Mouse (Mus musculus): ENCODE measurements around the gene Ppp4c. TPM values are rescaled to one million over a fixed set of nuclear protein-coding genes. Genes with fewer than 3 reads are reported as not detected.

The Ppp4c gene
- polyA plus RNA-seq (2015; fragmentation: Nextera tagmentation; extraction: Ambion mirVana) = 237 and 240 TPM in 2 replicates

GRCm38 (mm10) chr7:126791851-126792720, at the start of gene Ppp4c:
Gene Ppp4c, minus strand, starts transcription at chr7:126792496.
- peak within 1 kb of the TSS; percentile 74 for H3K4me3 ChIP-seq (replicated peaks)
- H3K27ac ChIP-seq = peak within 1 kb of the TSS; percentile 97
- H3K9ac ChIP-seq = peak within 1 kb of the TSS; percentile 89
- H3K4me1 ChIP-seq = peaks cover 17% of the 10 kb centered on the region
- H3K4me2 ChIP-seq = peak within 1 kb of the TSS; percentile 60
- no peaks in the 10 kb centered on the region for H3K27me3 ChIP-seq (replicated peaks)
- peak; percentile 93 for ATAC-seq (ENCODE audit: insufficient read depth, low FRiP score, low read depth)
- no peaks in the 10 kb centered on the region for H3K9me3 ChIP-seq
- peaks cover 45% of the 10 kb centered on the region for H3K36me3 ChIP-seq
- under 1% methylated on average over 81 of the region's 83 CpGs for WGBS

GRCm38 (mm10) chr7:126833294-126833693, 41.0 kb upstream of the Ppp4c start:
- no peak overlapping the region for H3K4me3 ChIP-seq (replicated peaks)
- WGBS = 100% methylated on average over 1 of the region's 1 CpGs
- no peak overlapping the region for H3K9ac ChIP-seq
- ATAC-seq (ENCODE audit: insufficient read depth, low FRiP score, low read depth) = no peak
- 0 out of 2 replicates have a peak, but pooled peaks cover 4% of the 10 kb centered on the region for H3K4me1 ChIP-seq
- no peaks in the 10 kb centered on the region for H3K9me3 ChIP-seq
- H3K36me3 ChIP-seq = no peaks in the 10 kb centered on the region
- H3K27me3 ChIP-seq (replicated peaks) = no peaks in the 10 kb centered on the region
- no peak overlapping the region for H3K27ac ChIP-seq
- no peak overlapping the region for H3K4me2 ChIP-seq

- under 1% methylated on average over 21 of the region's 21 CpGs for WGBS
- H3K4me2 ChIP-seq = peak overlapping the region; percentile 53
- H3K4me1 ChIP-seq = 0 out of 2 replicates have a peak, but pooled peaks cover 4% of the 10 kb centered on the region
- no peaks in the 10 kb centered on the region for H3K27me3 ChIP-seq (replicated peaks)
- H3K9me3 ChIP-seq = no peaks in the 10 kb centered on the region
- ATAC-seq (ENCODE audit: insufficient read depth, low FRiP score, low read depth) = peak; percentile 78
- H3K36me3 ChIP-seq = no peaks in the 10 kb centered on the region
- H3K27ac ChIP-seq = no peak overlapping the region
- H3K9ac ChIP-seq = no peak overlapping the region
- H3K4me3 ChIP-seq (replicated peaks) = peak overlapping the region; percentile 27
These were observed 39.8 kb upstream of the Ppp4c start for GRCm38 (mm10) chr7:126832036-126832598.

- WGBS = 46% methylated on average over 5 of the region's 5 CpGs
These were observed 39.2 kb upstream of the Ppp4c start, which contains the start of gene 4930451I11Rik for GRCm38 (mm10) chr7:126831539-126831938. Gene 4930451I11Rik, minus strand, starts transcription at chr7:126831639.

GRCm38 (mm10) chr7:126825952-126826351, 33.7 kb upstream of the Ppp4c start:
- 69% methylated on average over 5 of the region's 5 CpGs for WGBS
- H3K36me3 ChIP-seq = no peaks in the 10 kb centered on the region
- H3K4me2 ChIP-seq = no peak overlapping the region
- H3K4me3 ChIP-seq (replicated peaks) = no peak overlapping the region
- H3K9me3 ChIP-seq = no peaks in the 10 kb centered on the region
- no peak overlapping the region for H3K27ac ChIP-seq
- ATAC-seq (ENCODE audit: insufficient read depth, low FRiP score, low read depth) = no peak
- peaks cover 25% of the 10 kb centered on the region for H3K27me3 ChIP-seq (replicated peaks)
- no peak overlapping the region for H3K9ac ChIP-seq
- H3K4me1 ChIP-seq = peaks cover 5% of the 10 kb centered on the region; the same call in 1 of the 2 replicates

More at GRCm38 (mm10) chr7:126831539-126831938, 39.2 kb upstream of the Ppp4c start, which contains the start of gene 4930451I11Rik:
- Histone ChIP-seq H3K36me3 (no peaks in the 10 kb centered on the region), H3K4me3 (replicated peaks) (peak within 1 kb of the TSS; percentile 27), H3K27ac (no peak within 1 kb of the TSS), H3K4me2 (peak within 1 kb of the TSS; percentile 53), H3K9me3 (no peaks in the 10 kb centered on the region), H3K27me3 (replicated peaks) (no peaks in the 10 kb centered on the region), H3K9ac (no peak within 1 kb of the TSS), H3K4me1 (0 out of 2 replicates have a peak, but pooled peaks cover 4% of the 10 kb centered on the region)
- no peak for ATAC-seq (ENCODE audit: insufficient read depth, low FRiP score, low read depth)

GRCm38 (mm10) chr7:126825403-126825802, 33.1 kb upstream of the Ppp4c start:
- 16% methylated on average over 8 of the region's 8 CpGs for WGBS
- H3K4me2 ChIP-seq = no peak overlapping the region
- H3K9me3 ChIP-seq = no peaks in the 10 kb centered on the region
- H3K27me3 ChIP-seq (replicated peaks) = peaks cover 25% of the 10 kb centered on the region
- H3K4me1 ChIP-seq = peaks cover 5% of the 10 kb centered on the region; the same call in 1 of the 2 replicates
- H3K27ac ChIP-seq = no peak overlapping the region
- ATAC-seq (ENCODE audit: insufficient read depth, low FRiP score, low read depth) = no peak
- H3K36me3 ChIP-seq = no peaks in the 10 kb centered on the region
- no peak overlapping the region for H3K4me3 ChIP-seq (replicated peaks)
- H3K9ac ChIP-seq = no peak overlapping the region

- peaks cover 25% of the 10 kb centered on the region for H3K27me3 ChIP-seq (replicated peaks)
- H3K36me3 ChIP-seq = no peaks in the 10 kb centered on the region
- no peak overlapping the region for H3K4me2 ChIP-seq
- H3K4me3 ChIP-seq (replicated peaks) = no peak overlapping the region
- no peak for ATAC-seq (ENCODE audit: insufficient read depth, low FRiP score, low read depth)
- H3K9ac ChIP-seq = no peak overlapping the region
- no peak overlapping the region for H3K27ac ChIP-seq
- peaks cover 5% of the 10 kb centered on the region; the same call in 1 of the 2 replicates for H3K4me1 ChIP-seq
- WGBS = 17% methylated on average over 10 of the region's 10 CpGs
- no peaks in the 10 kb centered on the region for H3K9me3 ChIP-seq
These were observed 31.6 kb upstream of the Ppp4c start for GRCm38 (mm10) chr7:126823940-126824339.

- H3K27me3 ChIP-seq (replicated peaks) = peaks cover 25% of the 10 kb centered on the region
- no peak overlapping the region for H3K9ac ChIP-seq
- H3K4me2 ChIP-seq = peak overlapping the region; percentile 46
- under 1% methylated on average over 13 of the region's 19 CpGs for WGBS
- no peak for ATAC-seq (ENCODE audit: insufficient read depth, low FRiP score, low read depth)
- H3K36me3 ChIP-seq = no peaks in the 10 kb centered on the region
- no peaks in the 10 kb centered on the region for H3K9me3 ChIP-seq
- no peak overlapping the region for H3K27ac ChIP-seq
- peak overlapping the region; percentile 23 for H3K4me3 ChIP-seq (replicated peaks)
- H3K4me1 ChIP-seq = peaks cover 5% of the 10 kb centered on the region; the same call in 1 of the 2 replicates
These were observed 31.0 kb upstream of the Ppp4c start for GRCm38 (mm10) chr7:126823202-126823711.

- no peaks in the 10 kb centered on the region for H3K36me3 ChIP-seq
- no peak for ATAC-seq (ENCODE audit: insufficient read depth, low FRiP score, low read depth)
- no peaks in the 10 kb centered on the region for H3K9me3 ChIP-seq
- peaks cover 5% of the 10 kb centered on the region; the same call in 1 of the 2 replicates for H3K4me1 ChIP-seq
- H3K27me3 ChIP-seq (replicated peaks) = peaks cover 25% of the 10 kb centered on the region
- peak overlapping the region; percentile 46 for H3K4me2 ChIP-seq
- WGBS = 24% methylated on average over 9 of the region's 9 CpGs
- no peak overlapping the region for H3K9ac ChIP-seq
- peak overlapping the region; percentile 23; the same call in 1 of the 2 replicates for H3K4me3 ChIP-seq (replicated peaks)
- no peak overlapping the region for H3K27ac ChIP-seq
These were observed 30.4 kb upstream of the Ppp4c start for GRCm38 (mm10) chr7:126822741-126823140.

- H3K4me3 ChIP-seq (replicated peaks) = no peak overlapping the region
These were observed 29.7 kb upstream of the Ppp4c start for GRCm38 (mm10) chr7:126821835-126822511.

GRCm38 (mm10) chr7:126818818-126819217, 26.5 kb upstream of the Ppp4c start:
- H3K9ac ChIP-seq = no peak overlapping the region
- WGBS = 9% methylated on average over 1 of the region's 1 CpGs
- H3K27ac ChIP-seq = no peak overlapping the region
- ATAC-seq (ENCODE audit: insufficient read depth, low FRiP score, low read depth) = no peak
- peaks cover 5% of the 10 kb centered on the region; the same call in 1 of the 2 replicates for H3K4me1 ChIP-seq
- H3K27me3 ChIP-seq (replicated peaks) = peaks cover 14% of the 10 kb centered on the region
- no peaks in the 10 kb centered on the region for H3K36me3 ChIP-seq
- no peak overlapping the region for H3K4me2 ChIP-seq
- no peaks in the 10 kb centered on the region for H3K9me3 ChIP-seq
- no peak overlapping the region for H3K4me3 ChIP-seq (replicated peaks)

More at GRCm38 (mm10) chr7:126821835-126822511, 29.7 kb upstream of the Ppp4c start:
- Histone ChIP-seq H3K27me3 (replicated peaks) (peaks cover 25% of the 10 kb centered on the region), H3K9ac (no peak overlapping the region), H3K4me2 (no peak overlapping the region), H3K9me3 (no peaks in the 10 kb centered on the region), H3K27ac (no peak overlapping the region), H3K4me1 (peaks cover 5% of the 10 kb centered on the region; the same call in 1 of the 2 replicates), H3K36me3 (no peaks in the 10 kb centered on the region)
- 21% methylated on average over 7 of the region's 7 CpGs for WGBS
- ATAC-seq (ENCODE audit: insufficient read depth, low FRiP score, low read depth) = peak; percentile 34; the same call in 1 of the 2 replicates
